Mouse (Mus musculus) 3134 (cell line): Measurements from ENCODE around the gene Sbno2.
A peak's percentile ranks its signal among the peaks of the same experiment; 100 is the strongest.

Experiments
- DNase-seq: peaks from one replicate; pipeline ENCODE4 v3.0.0-alpha.2; 2011; ENCODE audit warnings: low spot score; ENCODE audit not compliant: insufficient read length; ENCODE audit errors: extremely low read depth

Gene Sbno2

GRCm38 (mm10) chr10:80142530-80142925 lies 37.2 kb upstream of the Sbno2 start:
- no peak for DNase-seq

- peak; percentile 91 for DNase-seq
These were observed 36.6 kb upstream of the Sbno2 start for GRCm38 (mm10) chr10:80141786-80142529.

- peak; percentile 98 for DNase-seq
These were observed 35.9 kb upstream of the Sbno2 start for GRCm38 (mm10) chr10:80141243-80141642.

GRCm38 (mm10) chr10:80140666-80141035 lies 35.3 kb upstream of the Sbno2 start, which contains the start of gene Cbarp:
Cbarp (minus strand) TSS chr10:80140835.
- no peak for DNase-seq

GRCm38 (mm10) chr10:80139975-80140665 lies 34.7 kb upstream of the Sbno2 start:
- no peak for DNase-seq

- DNase-seq: no peak
These were observed 34.0 kb upstream of the Sbno2 start for GRCm38 (mm10) chr10:80139439-80139775.

GRCm38 (mm10) chr10:80138553-80139438 lies 33.4 kb upstream of the Sbno2 start, which contains the start of gene Atp5d:
Atp5d (plus strand) TSS chr10:80138632.
- no peak for DNase-seq

GRCm38 (mm10) chr10:80137626-80138552 lies 32.5 kb upstream of the Sbno2 start:
- DNase-seq: no peak

- DNase-seq: no peak
These were observed 31.7 kb upstream of the Sbno2 start for GRCm38 (mm10) chr10:80136952-80137625.

- DNase-seq: no peak
These were observed 31.0 kb upstream of the Sbno2 start for GRCm38 (mm10) chr10:80136179-80136951.

- DNase-seq: no peak
These were observed 30.3 kb upstream of the Sbno2 start for GRCm38 (mm10) chr10:80135641-80136040.

- no peak for DNase-seq
These were observed 29.8 kb upstream of the Sbno2 start for GRCm38 (mm10) chr10:80135161-80135560.

GRCm38 (mm10) chr10:80134421-80134820 lies 29.1 kb upstream of the Sbno2 start:
- DNase-seq: no peak

GRCm38 (mm10) chr10:80133226-80133849 lies 28.0 kb upstream of the Sbno2 start:
- no peak for DNase-seq

GRCm38 (mm10) chr10:80131952-80132350 lies 26.6 kb upstream of the Sbno2 start:
- no peak for DNase-seq

- DNase-seq: no peak
These were observed 26.1 kb upstream of the Sbno2 start for GRCm38 (mm10) chr10:80131316-80131951.

GRCm38 (mm10) chr10:80130403-80131031 lies 25.1 kb upstream of the Sbno2 start:
- no peak for DNase-seq
